Mouse (Mus musculus) ES-E14 (cell line): ENCODE results near the gene Ndufaf3. TPM values are rescaled to one million over a fixed set of nuclear protein-coding genes. Genes with fewer than 3 reads are reported as not detected.

Source experiments
- DNase-seq: peaks from one replicate; pipeline ENCODE4 v3.0.0-alpha.2; 2013; ENCODE audit warnings: low read depth, low spot score
- H3K27ac ChIP-seq: 2 replicates; pipeline ENCODE4 v1.5.1; 2012; ENCODE audit warnings: low read depth, mild to moderate bottlenecking, low read length, moderate library complexity, mixed read lengths; ENCODE audit not compliant: poor library complexity, insufficient read depth, severe bottlenecking
- H3K36me3 ChIP-seq: 2 replicates; pipeline ENCODE4 v1.6.1; 2012; ENCODE audit warnings: mild to moderate bottlenecking, low read length, moderate library complexity, mixed read lengths; ENCODE audit not compliant: control insufficient read depth, poor library complexity, insufficient read depth, severe bottlenecking
- H3K4me1 ChIP-seq, 2 experiments: fragments of 150-350 bp in 1 of 2; sonication (generic) in 1 of 2; 2 replicates each; pipeline ENCODE4 v1.6.1; 2012; ENCODE audit warnings: low read length in 2 of 2, mild to moderate bottlenecking in 1 of 2, mixed read lengths in 1 of 2; ENCODE audit not compliant: control insufficient read depth in 2 of 2, insufficient read depth in 2 of 2, poor library complexity in 1 of 2
- H3K4me3 ChIP-seq, 2 experiments: fragments of 150-350 bp in 1 of 2; sonication (generic) in 1 of 2; 2 replicates each; pipeline ENCODE4 v1.5.1; 2012; ENCODE audit warnings: low read length in 2 of 2, low read depth in 1 of 2, mild to moderate bottlenecking in 1 of 2, mixed read lengths in 1 of 2; ENCODE audit not compliant: insufficient read depth in 1 of 2, poor library complexity in 1 of 2, severe bottlenecking in 1 of 2
- H3K9ac ChIP-seq: 2 replicates; pipeline ENCODE4 v1.6.1; 2012; ENCODE audit warnings: low read depth, mild to moderate bottlenecking, low read length, mixed read lengths; ENCODE audit not compliant: poor library complexity, insufficient read depth, severe bottlenecking
- H3K9me3 ChIP-seq: fragments of 150-350 bp; sonication (generic); 2 replicates; pipeline ENCODE4 v1.6.1; 2012; ENCODE audit warnings: low read depth, mild to moderate bottlenecking, low read length; ENCODE audit not compliant: control insufficient read depth, insufficient read depth
- CHD2 ChIP-seq: IDR thresholded peaks from 2 replicates; pipeline ENCODE4 v1.6.1; 2014; ENCODE audit warnings: mild to moderate bottlenecking, low read depth, low read length, inconsistent platforms
- HCFC1 ChIP-seq: IDR thresholded peaks from 2 replicates; pipeline ENCODE4 v1.6.1; 2012; ENCODE audit warnings: low read length, inconsistent platforms, borderline replicate concordance; ENCODE audit not compliant: insufficient read depth
- MAFK ChIP-seq: IDR thresholded peaks from 2 replicates; pipeline ENCODE4 v1.6.1; 2014; ENCODE audit warnings: mild to moderate bottlenecking, low read depth, low read length, inconsistent platforms; ENCODE audit not compliant: insufficient read depth
- ZC3H11A ChIP-seq: IDR thresholded peaks from 2 replicates; pipeline ENCODE4 v1.6.1; 2012; ENCODE audit warnings: low read depth, mild to moderate bottlenecking, inconsistent platforms, low read length, borderline replicate concordance
- ZNF384 ChIP-seq: IDR thresholded peaks from 2 replicates; pipeline ENCODE4 v1.6.1; 2012; ENCODE audit warnings: low read depth, low read length, inconsistent platforms
- in situ Hi-C, 2 experiments: fragments of 600-800 bp; cut with MboI; formaldehyde crosslinking; loops; one replicate each; pipeline ENCODE4 v1.15.1; 2025; ENCODE audit warnings: low sequenced_read_pairs in 2 of 2, inconsistent platforms in 1 of 2; ENCODE audit not compliant: unreplicated experiment in 2 of 2
- total RNA-seq: library from RNA; depleted of rRNA; stranded (reverse); fragments of 300-350 nt; gene quantifications from 2 replicates; pipeline ENCODE4 v1.2.3, GENCODE M21; 2012

The Ndufaf3 gene
- total RNA-seq, 1 experiment = 36.6 TPM

DNA sequence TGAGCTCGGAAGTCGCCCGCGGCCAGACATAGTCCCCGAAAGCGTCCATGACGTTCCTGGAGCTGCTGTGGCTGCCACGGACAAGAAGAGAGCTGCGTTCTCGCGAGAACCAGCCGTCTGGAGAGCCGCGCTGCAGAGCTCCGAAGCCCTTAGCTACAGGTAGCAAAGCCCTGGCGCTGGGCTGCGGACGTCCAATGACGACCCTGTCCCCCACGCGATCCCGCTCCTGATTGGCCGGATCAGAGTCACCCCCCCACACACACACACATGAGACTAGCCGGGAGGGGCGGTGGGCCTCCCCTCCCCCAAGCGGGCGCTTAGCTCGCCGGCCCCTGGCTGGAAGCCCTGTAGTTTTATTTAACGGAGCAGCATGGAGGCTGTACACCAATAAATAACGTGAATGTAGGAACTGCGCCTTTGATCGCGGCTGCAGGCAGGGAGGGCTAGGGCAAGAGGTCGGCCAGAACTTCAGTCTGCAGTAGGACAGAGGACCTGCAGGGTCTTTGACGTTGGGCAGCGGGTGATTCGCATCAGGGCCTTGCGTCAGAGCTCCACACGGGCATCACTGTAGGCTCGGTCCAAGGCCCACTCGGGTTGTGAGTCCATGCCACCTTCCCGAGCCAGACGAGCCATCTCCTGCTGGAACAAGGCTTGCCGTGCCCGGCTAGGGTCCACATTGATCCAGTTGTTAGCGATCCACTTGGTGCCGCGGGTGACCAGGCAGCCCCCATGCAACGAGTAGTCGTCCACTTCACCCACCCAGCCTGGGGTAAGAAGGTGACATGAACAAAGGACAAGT lies 11.5 kb upstream of the Ndufaf3 start, which contains the start of gene Wdr6:
Wdr6 (minus strand) TSS at position 195 of the 799 bp plus-strand sequence.
- H3K4me3 ChIP-seq = peak within 1 kb of the TSS; percentile 76 to 96
- DNase-seq = peak; percentile 89
- in situ Hi-C loops = no loop called here
- peaks cover 6 to 37% of the 10 kb centered on the region in 2 experiments; a peak in 3 of 4 replicates for H3K4me1 ChIP-seq
- H3K9me3 ChIP-seq = no peaks in the 10 kb centered on the region
- peaks cover 9% of the 10 kb centered on the region for H3K36me3 ChIP-seq
- peak within 1 kb of the TSS; percentile 86 for H3K27ac ChIP-seq
- TF ChIP-seq CHD2 (peak; percentile 99), ZNF384 (no peak), ZC3H11A (no peak), HCFC1 (no peak; the same call in 1 of the 2 replicates), MAFK (no peak)
- H3K9ac ChIP-seq = peak within 1 kb of the TSS; percentile 96

- Histone ChIP-seq H3K9ac (peak overlapping the region; percentile 96), H3K27ac (peak overlapping the region; percentile 86), H3K9me3 (no peaks in the 10 kb centered on the region), H3K4me3 (peak overlapping the region; percentile 76 to 96), H3K4me1 (peaks cover 6 to 42% of the 10 kb centered on the region in 2 experiments; a peak in 3 of 4 replicates), H3K36me3 (peaks cover 12% of the 10 kb centered on the region)
- TF ChIP-seq HCFC1 (no peak), ZNF384 (peak; percentile 87)
- in situ Hi-C loops = no loop called here
- no peak for DNase-seq
These were observed 10.8 kb upstream of the Ndufaf3 start for GRCm38 (mm10) chr9:108577934-108578544.

GRCm38 (mm10) chr9:108577025-108577424 lies 9.8 kb upstream of the Ndufaf3 start:
- Histone ChIP-seq H3K36me3 (peaks cover 22% of the 10 kb centered on the region), H3K9ac (no peak overlapping the region), H3K4me1 (peaks cover 6 to 43% of the 10 kb centered on the region in 2 experiments; a peak in 3 of 4 replicates), H3K27ac (no peak overlapping the region), H3K4me3 (0 out of 4 replicates have a peak overlapping the region, but pooled peaks of 1 of the 2 experiments have one; percentile 76), H3K9me3 (no peaks in the 10 kb centered on the region)
- in situ Hi-C loops = no loop called here
- TF ChIP-seq MAFK (no peak), ZC3H11A (no peak), CHD2 (no peak), HCFC1 (no peak), ZNF384 (no peak)
- no peak for DNase-seq

- peaks cover 6 to 50% of the 10 kb centered on the region in 2 experiments; a peak in 3 of 4 replicates for H3K4me1 ChIP-seq
- H3K36me3 ChIP-seq = peaks cover 35% of the 10 kb centered on the region
- TF ChIP-seq ZNF384 (no peak), ZC3H11A (no peak), MAFK (no peak), HCFC1 (no peak), CHD2 (no peak)
- H3K4me3 ChIP-seq = 0 out of 4 replicates have a peak overlapping the region, but pooled peaks of 1 of the 2 experiments have one; percentile 17
- H3K9me3 ChIP-seq = no peaks in the 10 kb centered on the region
- no peak for DNase-seq
- no peak overlapping the region for H3K27ac ChIP-seq
- no peak overlapping the region for H3K9ac ChIP-seq
- in situ Hi-C loops = no loop called here
These were observed 8.4 kb upstream of the Ndufaf3 start for GRCm38 (mm10) chr9:108575321-108576297.
